Mouse (Mus musculus): ENCODE results near the gene Taf10. TPM values are rescaled to one million over a fixed set of nuclear protein-coding genes. Genes with fewer than 3 reads are reported as not detected.

Gene Taf10
- 135 and 154 TPM in 2 replicates for polyA plus RNA-seq (2015; fragmentation: Nextera tagmentation; extraction: Ambion mirVana)

DNA sequence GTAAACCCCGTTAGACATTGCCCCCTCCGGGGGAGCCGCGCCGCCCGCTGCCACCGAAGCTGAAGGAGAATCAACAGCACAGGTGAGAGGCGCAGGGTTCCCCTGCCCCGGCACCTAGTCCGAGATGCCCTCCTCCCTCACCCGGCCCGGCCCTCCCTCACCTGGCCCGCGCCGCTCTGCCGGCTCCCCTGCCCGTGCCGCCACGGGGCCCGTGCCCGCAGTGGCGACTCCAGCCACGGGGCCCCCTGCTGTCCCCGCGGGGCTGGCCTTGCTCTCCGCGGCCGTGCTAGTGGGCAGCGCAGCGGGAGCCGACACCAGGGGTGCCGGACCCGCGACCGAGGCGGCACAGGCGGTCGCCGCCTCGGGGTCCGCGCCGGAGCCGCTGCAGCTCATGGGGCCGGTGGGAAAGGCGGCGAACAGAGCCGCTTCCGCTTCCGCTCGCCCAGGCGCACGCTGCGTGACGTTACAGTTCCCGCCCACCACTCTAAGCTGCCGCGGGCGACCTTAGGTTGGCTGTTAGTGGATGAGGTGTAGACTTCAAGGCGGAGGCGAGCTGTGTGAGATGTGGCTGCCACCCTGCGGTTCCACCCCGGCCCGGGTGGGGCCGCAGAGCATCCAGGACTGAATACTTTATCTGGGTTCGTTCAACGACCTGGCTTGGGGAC, at the start of gene Taf10:
Gene Taf10, minus strand, starts transcription at position 436 of the 665 bp plus-strand sequence.

DNA sequence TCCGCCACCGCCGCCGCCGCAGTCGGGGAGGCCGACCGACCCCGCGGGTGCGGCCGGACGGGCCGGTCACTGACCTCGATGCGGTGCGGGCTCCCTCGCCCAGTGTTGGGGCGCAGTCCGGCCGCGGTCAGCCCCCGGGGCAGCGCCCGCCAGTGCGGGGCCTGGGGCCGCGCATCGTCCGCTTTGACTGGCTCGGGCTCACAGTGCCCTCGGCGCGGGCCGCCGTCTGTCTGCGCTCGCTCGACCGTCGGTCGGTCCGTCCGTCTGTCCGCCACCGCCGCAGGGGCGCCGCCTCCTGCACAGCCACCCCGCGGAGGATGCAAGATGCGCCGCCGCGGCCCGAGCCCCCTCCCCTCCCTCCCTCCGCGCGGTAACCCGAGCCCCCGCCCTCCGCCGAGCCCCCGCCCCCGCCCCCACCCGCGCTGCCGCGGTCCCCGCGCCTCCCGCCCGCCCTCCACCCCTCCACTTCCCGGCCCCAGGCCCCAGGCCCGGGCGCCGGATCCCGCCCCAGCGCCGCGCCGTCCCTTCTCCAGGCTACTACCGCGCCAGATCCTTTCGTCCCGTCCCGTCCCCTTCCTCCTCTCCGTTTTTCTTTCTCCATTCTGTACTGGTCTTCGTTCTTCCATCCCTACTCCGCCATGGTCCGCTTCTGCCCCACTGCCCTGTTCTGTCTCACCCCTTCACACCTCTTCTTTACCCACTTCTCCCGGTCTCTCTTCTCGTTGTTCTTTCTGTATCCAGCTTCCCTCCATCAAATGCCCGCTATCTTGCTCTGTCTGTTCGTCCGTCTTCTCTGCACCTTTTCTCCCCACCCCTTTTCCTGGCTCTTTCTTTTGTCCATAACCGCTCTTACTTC, 43.4 kb upstream of the Taf10 start, which contains the start of gene Dchs1:
Gene Dchs1, minus strand, starts transcription at position 370 of the 856 bp plus-strand sequence.

DNA sequence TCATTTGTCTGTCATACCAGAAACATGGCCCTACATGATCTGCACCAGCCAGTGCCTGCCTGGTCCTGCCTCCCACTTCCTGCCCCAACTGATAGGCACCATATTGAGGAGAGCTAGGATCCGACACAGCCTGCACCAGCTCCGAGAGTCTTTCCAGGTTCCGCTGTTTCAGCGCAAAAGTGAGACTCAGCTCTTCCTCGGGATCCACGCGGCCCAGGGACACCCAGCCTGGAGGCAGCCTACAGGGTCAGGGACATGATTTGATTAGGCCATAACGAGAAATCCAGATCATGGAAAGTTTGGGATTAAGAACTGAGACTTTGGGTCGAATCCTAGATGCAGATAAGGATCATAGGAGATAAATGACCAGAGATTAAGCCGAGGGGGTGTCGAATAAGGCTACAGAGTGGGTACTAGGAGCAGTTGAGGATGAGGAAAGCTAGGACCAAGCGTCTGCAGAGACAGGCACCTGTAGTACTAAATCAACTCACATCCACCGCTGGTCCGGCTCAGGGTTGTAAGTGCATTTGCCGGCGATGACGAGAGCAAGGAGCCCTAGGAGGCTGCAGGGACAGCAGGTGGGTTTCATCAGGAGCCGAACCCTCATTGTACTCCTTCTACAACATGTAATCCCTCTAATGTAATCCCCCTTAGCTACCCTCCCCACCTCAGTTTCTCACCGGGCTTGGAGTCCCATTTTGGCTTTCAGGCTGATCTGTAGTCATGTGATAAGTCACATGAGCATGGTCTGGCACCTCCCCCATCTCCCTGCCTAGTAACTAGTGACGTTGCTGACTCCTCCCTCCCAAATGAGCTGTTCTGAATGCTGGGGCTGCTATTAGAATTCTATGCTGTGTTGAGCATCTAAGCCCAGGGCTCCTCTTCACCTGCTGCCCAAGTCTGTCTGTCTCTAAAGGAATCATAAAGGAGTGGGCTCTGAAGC, 7.6 kb upstream of the Taf10 start, which contains the start of gene Tpp1:
Gene Tpp1, minus strand, starts transcription at position 745 of the 943 bp plus-strand sequence.

DNA sequence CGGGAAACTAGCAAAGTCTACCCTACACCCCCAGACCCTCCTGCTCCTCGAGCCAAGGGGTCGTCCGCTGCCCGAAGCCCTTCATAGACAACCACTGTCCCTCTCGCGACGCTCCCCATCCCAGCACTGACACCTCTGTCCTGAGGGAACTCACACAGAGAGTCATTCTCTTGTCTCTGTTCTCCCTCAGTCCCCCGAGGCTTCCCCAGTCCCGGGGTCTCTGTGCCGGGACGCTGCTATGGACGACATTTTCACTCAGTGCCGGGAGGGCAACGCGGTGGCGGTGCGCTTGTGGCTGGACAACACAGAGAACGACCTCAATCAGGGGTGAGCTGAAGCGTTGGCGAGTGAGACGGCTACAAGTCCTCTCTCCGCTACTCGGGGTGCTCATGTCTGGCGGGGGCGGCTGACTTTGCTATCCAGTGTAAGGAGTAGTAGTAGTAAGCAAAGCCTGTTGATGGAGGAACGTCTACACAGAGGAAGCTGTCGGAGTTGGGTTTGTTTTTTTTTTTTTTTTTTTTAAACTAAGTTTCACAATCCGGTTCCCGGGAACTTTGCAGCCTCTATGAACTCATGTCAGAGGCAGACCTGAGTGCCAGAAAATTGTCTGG, 7.1 kb downstream of the Taf10 start, which contains the start of gene Rrp8:
Gene Rrp8, minus strand, starts transcription at position 475 of the 611 bp plus-strand sequence.

DNA sequence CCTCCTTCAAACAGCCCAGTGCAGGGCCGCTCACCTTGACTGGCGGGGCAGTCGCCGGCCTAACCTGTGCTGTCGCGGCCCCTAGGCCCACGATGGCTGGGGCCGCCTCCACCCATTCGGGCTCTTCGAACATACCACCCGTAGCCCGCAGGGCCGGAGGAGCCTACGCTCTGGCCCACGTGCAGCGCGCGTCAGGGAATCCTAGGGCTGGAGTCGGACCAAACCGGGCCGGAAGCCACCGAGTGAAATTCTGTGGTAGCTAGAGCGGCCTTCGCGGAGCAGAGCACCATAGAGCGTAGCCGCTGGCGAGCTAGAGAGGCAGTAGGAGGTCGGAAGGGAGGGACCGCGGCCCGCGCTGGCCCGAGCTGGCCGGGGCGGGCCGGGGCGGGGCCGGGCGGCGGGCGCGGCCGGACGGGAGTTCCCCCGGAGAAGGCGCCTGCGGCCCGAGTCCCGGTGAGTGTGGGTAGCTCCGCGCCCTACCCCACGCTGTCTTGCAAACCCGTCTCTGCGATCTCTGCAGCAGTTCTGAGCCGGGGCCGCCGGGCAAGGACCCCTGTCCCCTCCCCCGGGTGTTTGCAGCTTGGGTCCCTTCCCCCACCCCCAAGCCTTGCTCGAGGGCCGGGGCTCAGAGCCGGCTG, 7.8 kb downstream of the Taf10 start, which contains the start of gene Ilk:
Gene Ilk, plus strand, starts transcription at position 329 of the 638 bp plus-strand sequence.

Other genes starting within 250 kb of the Taf10 start
- gene Smpd1, start 190.0 kb downstream of the Taf10 start, polyA plus RNA-seq (2015; fragmentation: Nextera tagmentation; extraction: Ambion mirVana) = 17.5 and 18.0 TPM in 2 replicates
- gene Apbb1, start 162.7 kb downstream of the Taf10 start, polyA plus RNA-seq (2015; fragmentation: Nextera tagmentation; extraction: Ambion mirVana) = 3.4 and 4.6 TPM in 2 replicates
- 0.61 and 0.69 TPM in 2 replicates for gene Hpx, start 144.2 kb downstream of the Taf10 start, polyA plus RNA-seq (2015; fragmentation: Nextera tagmentation; extraction: Ambion mirVana)
- gene Trim3, start 110.8 kb downstream of the Taf10 start, polyA plus RNA-seq (2015; fragmentation: Nextera tagmentation; extraction: Ambion mirVana) = 6.0 and 8.5 TPM in 2 replicates
- 172 and 176 TPM in 2 replicates for gene Timm10b, start 104.3 kb downstream of the Taf10 start, polyA plus RNA-seq (2015; fragmentation: Nextera tagmentation; extraction: Ambion mirVana)
- gene Arfip2, start 103.9 kb downstream of the Taf10 start, polyA plus RNA-seq (2015; fragmentation: Nextera tagmentation; extraction: Ambion mirVana) = 17.2 and 22.3 TPM in 2 replicates
- gene Gm45799, start 103.8 kb downstream of the Taf10 start, polyA plus RNA-seq (2015; fragmentation: Nextera tagmentation; extraction: Ambion mirVana) = 30.2 and 33.3 TPM in 2 replicates
- 0.37 and 0.51 TPM in 2 replicates for gene Dnhd1, start 93.5 kb downstream of the Taf10 start, polyA plus RNA-seq (2015; fragmentation: Nextera tagmentation; extraction: Ambion mirVana)
- 153 and 175 TPM in 2 replicates for gene Ilk, start 7.8 kb downstream of the Taf10 start, polyA plus RNA-seq (2015; fragmentation: Nextera tagmentation; extraction: Ambion mirVana)
- gene Rrp8, start 7.0 kb downstream of the Taf10 start, polyA plus RNA-seq (2015; fragmentation: Nextera tagmentation; extraction: Ambion mirVana) = 17.3 and 17.4 TPM in 2 replicates
- gene Tpp1, start 7.9 kb upstream of the Taf10 start, polyA plus RNA-seq (2015; fragmentation: Nextera tagmentation; extraction: Ambion mirVana) = 43.0 and 44.6 TPM in 2 replicates
- 1.6 and 2.4 TPM in 2 replicates for gene Dchs1, start 43.3 kb upstream of the Taf10 start, polyA plus RNA-seq (2015; fragmentation: Nextera tagmentation; extraction: Ambion mirVana)
- 255 and 272 TPM in 2 replicates for gene Mrpl17, start 66.7 kb upstream of the Taf10 start, polyA plus RNA-seq (2015; fragmentation: Nextera tagmentation; extraction: Ambion mirVana)
- 0.65 and 2.0 TPM in 2 replicates for gene Gm4070, start 209.6 kb upstream of the Taf10 start, polyA plus RNA-seq (2015; fragmentation: Nextera tagmentation; extraction: Ambion mirVana)

Data from spleen, postnatal 0 days (tissue).